Mouse (Mus musculus): ENCODE data around the gene Zcchc12. TPM values are rescaled to one million over a fixed set of nuclear protein-coding genes. Genes with fewer than 3 reads are reported as not detected.

The Zcchc12 gene
- polyA plus RNA-seq (2012; rRNA removed): 0.87 and 0.97 TPM in 2 replicates

DNA sequence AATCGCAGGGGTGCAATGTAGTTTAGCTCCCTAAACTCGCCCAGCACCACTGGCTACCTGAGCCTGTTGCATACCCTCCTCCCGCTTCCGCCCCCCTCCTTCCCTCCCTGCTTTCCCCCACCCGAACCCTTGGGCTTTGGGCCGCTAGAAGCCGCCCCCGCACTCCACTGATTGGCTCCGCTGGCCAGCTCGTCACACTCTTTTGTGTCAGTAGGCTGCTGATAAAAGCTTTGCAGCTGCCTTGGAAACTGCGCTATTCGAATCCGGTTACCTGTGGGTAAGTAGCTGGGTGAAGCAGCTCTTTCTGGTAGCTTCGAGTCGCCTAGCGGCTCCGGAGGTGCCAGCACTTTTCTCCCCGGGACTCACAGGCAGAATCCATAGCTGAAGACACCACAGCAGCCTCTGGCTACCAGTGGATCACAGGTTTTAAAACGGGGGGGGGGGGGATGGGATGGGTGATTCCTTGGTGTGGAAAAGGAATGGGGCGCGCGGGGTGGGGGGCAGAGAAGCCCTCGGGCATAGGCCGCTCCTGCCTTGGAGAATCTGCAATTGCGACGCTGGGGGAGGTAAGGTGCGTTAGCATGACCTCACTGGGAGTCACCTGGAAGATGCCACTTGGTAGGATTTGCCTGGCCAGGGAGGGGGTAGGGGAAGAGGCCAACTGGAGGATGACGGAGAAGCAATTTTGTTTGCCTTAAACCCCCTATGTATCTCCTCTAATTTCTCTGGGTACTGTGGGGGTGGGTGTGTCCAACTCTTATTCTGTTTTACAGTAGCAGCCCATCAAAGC is at the start of gene Zcchc12:
Gene Zcchc12, plus strand, starts transcription at position 169 of the 790 bp plus-strand sequence.

Other genes with a start within 250 kb of the Zcchc12 start
- gene Il13ra1, start 83.8 kb upstream of the Zcchc12 start, polyA plus RNA-seq (2012; rRNA removed): 14.2 and 14.8 TPM in 2 replicates
- gene Lonrf3, start 132.4 kb downstream of the Zcchc12 start, polyA plus RNA-seq (2012; rRNA removed): 2.8 and 5.7 TPM in 2 replicates
- not detected in 2 replicates for gene Gm6268, start 205.4 kb downstream of the Zcchc12 start, polyA plus RNA-seq (2012; rRNA removed)